Mouse (Mus musculus) myocyte (in vitro differentiated cells): ENCODE results near the gene Nrm.
A peak's percentile ranks its signal among the peaks of the same experiment; 100 is the strongest.

ENCODE experiments used
- CEBPB ChIP-seq: IDR thresholded peaks from 2 replicates; pipeline ENCODE4 v1.6.1; 2011; ENCODE audit warnings: mild to moderate bottlenecking, moderate library complexity; ENCODE audit not compliant: poor library complexity, insufficient read depth, severe bottlenecking
- E2F4 ChIP-seq: IDR thresholded peaks from one replicate; pipeline ENCODE4 v1.6.1; 2011; ENCODE audit warnings: mild to moderate bottlenecking, control low read depth, moderate library complexity; ENCODE audit not compliant: insufficient read depth
- MAX ChIP-seq: IDR thresholded peaks from one replicate; pipeline ENCODE4 v1.6.1; 2011; ENCODE audit warnings: low read depth, mild to moderate bottlenecking, control low read depth
- MYOD1 ChIP-seq, 3 experiments: IDR thresholded peaks; one replicate each; pipeline ENCODE4 v1.6.1; 2011; ENCODE audit warnings: control low read depth in 2 of 3, low read depth in 2 of 3, mild to moderate bottlenecking in 2 of 3, moderate library complexity in 1 of 3; ENCODE audit not compliant: insufficient read length in 2 of 3, control insufficient read depth in 1 of 3
- MYOG ChIP-seq, 3 experiments: IDR thresholded peaks; one replicate each; pipeline ENCODE4 v1.6.1; 2011; ENCODE audit warnings: control low read depth in 2 of 3, low read depth in 2 of 3, mild to moderate bottlenecking in 2 of 3; ENCODE audit not compliant: insufficient read length in 2 of 3, control insufficient read depth in 1 of 3, insufficient read depth in 1 of 3
- POLR2A ChIP-seq: IDR thresholded peaks from one replicate; pipeline ENCODE4 v1.6.1; 2011; ENCODE audit warnings: low read depth, mild to moderate bottlenecking, control low read depth, moderate library complexity; ENCODE audit not compliant: insufficient read length
- POLR2AphosphoS2 ChIP-seq: IDR thresholded peaks from one replicate; pipeline ENCODE4 v1.6.1; 2011; ENCODE audit warnings: low read depth, control low read depth; ENCODE audit not compliant: insufficient read length
- SRF ChIP-seq: IDR thresholded peaks from one replicate; pipeline ENCODE4 v1.6.1; 2011; ENCODE audit warnings: low read depth; ENCODE audit not compliant: control insufficient read depth, insufficient read length
- TCF12 ChIP-seq: IDR thresholded peaks from one replicate; pipeline ENCODE4 v1.6.1; 2011; ENCODE audit warnings: mild to moderate bottlenecking, control low read depth; ENCODE audit not compliant: poor library complexity, insufficient read depth, severe bottlenecking
- TCF3 ChIP-seq: IDR thresholded peaks from one replicate; pipeline ENCODE4 v1.6.1; 2011; ENCODE audit warnings: low read depth, control low read depth; ENCODE audit not compliant: insufficient read length
- USF1 ChIP-seq: IDR thresholded peaks from one replicate; pipeline ENCODE4 v1.6.1; 2011; ENCODE audit warnings: low read depth, mild to moderate bottlenecking, control low read depth, moderate library complexity

DNA sequence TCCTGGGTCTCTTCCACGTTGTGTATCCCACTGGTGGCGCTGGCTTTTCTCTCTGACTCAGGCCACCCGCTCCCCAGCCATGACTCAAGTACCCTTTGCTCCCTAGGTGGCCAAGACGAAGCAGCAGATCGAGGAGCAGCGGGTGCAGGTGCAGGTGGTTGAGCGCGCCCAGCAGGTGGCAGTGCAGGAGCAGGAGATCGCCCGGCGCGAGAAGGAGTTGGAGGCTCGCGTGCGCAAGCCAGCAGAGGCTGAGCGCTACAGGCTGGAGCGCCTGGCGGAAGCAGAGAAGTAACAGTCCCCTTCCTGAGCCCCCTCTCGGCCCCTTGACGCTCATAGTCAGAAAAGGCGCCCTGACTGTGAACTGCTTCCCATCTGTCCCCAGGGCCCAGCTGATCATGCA is 31.4 kb upstream of the Nrm start:
- TF ChIP-seq POLR2A: no peak
- TF ChIP-seq E2F4: no peak
- TF ChIP-seq POLR2AphosphoS2: peak; percentile 56
- TF ChIP-seq MAX: no peak
- TF ChIP-seq USF1: no peak
- peak in 1 of 3 experiments; percentile 50 for TF ChIP-seq MYOG (IDR thresholded peaks at IDR 0.05; ENCODE audit: control insufficient read depth in 1 of 3, insufficient read depth in 1 of 3, insufficient read length in 2 of 3, low read depth in 2 of 3)
- TF ChIP-seq MYOD1 (IDR thresholded peaks at IDR 0.05; ENCODE audit: control insufficient read depth in 1 of 3, insufficient read length in 2 of 3, low read depth in 2 of 3): peak in 1 of 3 experiments; percentile 63
- TF ChIP-seq TCF12: no peak
- no peak for TF ChIP-seq CEBPB
- no peak for TF ChIP-seq TCF3
- TF ChIP-seq SRF: no peak
